ENCODE assay signal across 11 mouse cellular contexts in the genomic region with DNA sequence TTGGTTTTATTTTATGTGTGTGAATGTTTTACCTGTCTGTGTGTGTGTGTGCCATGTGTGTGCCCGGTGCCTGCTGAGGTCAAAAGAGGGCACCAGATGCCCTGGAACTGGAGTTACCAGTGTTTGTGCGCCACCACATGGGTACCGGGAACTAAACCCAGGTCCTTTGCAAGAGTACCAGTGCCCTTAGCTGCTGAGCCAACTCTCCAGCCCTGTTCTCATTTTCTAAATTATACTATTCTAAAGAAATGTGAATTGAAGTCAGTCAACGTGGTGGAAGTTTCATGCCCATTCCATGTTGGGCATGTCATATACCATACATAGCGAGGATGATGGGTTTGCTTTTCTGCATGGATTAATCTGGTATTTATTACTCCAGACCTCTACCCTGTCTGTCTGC.
"Had no signal": no experiment of that assay in that cellular context is flagged by ENCODE, and none has a peak within 500 bp of the region (broad histone marks: within the 10 kb centered on the region; RNA-seq: fewer than 3 reads in every experiment).

No protein-coding gene starts in this region.

- H3K9me3 ChIP-seq: kidney, embryonic 15.5 days; limb, embryonic 13.5 days; midbrain, embryonic 10.5 days; neural tube, embryonic 13.5 days had no signal

- ATAC-seq: midbrain, embryonic 16.5 days had no signal

- DNase-seq: kidney, adult 2 months; kidney, postnatal 14 days; left cerebral cortex, postnatal 4 days; lung, adult 18-20 months; right cerebral cortex, postnatal 14 days; thymus, postnatal 36 days had no signal

- H3K4me3 ChIP-seq: kidney, embryonic 15.5 days; limb, embryonic 13.5 days; midbrain, embryonic 10.5 days; neural tube, embryonic 13.5 days had no signal

- H3K27me3 ChIP-seq: kidney, embryonic 15.5 days; neural tube, embryonic 13.5 days had no signal

- H3K4me1 ChIP-seq: kidney, embryonic 15.5 days; neural tube, embryonic 13.5 days had no signal

- H3K27ac ChIP-seq: kidney, embryonic 15.5 days; limb, embryonic 13.5 days; midbrain, embryonic 10.5 days; neural tube, embryonic 13.5 days had no signal

- H3K4me2 ChIP-seq: kidney, embryonic 15.5 days; limb, embryonic 13.5 days; neural tube, embryonic 13.5 days had no signal

- H3K9ac ChIP-seq: kidney, embryonic 15.5 days; limb, embryonic 13.5 days; neural tube, embryonic 13.5 days had no signal

- H3K36me3 ChIP-seq: kidney, embryonic 15.5 days; limb, embryonic 13.5 days; midbrain, embryonic 10.5 days; neural tube, embryonic 13.5 days had no signal
